19 mouse cellular contexts compared by ENCODE assay signal in the genomic region with DNA sequence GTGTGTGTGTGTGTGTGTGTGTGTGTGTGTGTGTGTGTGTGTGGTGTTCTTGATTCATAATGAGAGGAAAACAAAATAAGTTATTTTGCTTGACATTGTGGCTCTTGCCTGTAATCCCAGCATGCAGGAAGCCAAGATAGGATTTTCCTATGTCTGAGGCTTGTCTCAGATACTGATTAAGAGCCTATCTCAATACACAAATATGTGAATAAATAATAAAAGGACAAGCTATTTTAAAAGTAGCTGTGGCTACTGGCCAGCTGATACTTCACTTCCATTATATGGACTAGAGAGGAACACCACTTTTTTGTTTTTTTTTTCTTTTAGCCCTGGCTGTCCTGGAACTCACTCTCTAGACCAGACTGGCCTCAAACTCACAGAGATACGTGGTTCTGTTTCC. TPM values are rescaled to one million over a fixed set of nuclear protein-coding genes. Genes with fewer than 3 reads are reported as not detected.
DNase-seq lines count a peak whose midpoint lies in the region; ATAC-seq and TF ChIP-seq lines count a peak whose summit lies in the region.
"Had no signal": no experiment of that assay in that cellular context is flagged by ENCODE, and none has a peak within 500 bp of the region (broad histone marks: within the 10 kb centered on the region; RNA-seq: fewer than 3 reads in every experiment).

No protein-coding gene starts in this region.

- H3K9ac ChIP-seq in heart, embryonic 14.5 days (ENCODE audit: low read length), result 0 out of 2 replicates have a peak overlapping the region, but pooled peaks have one; percentile 0
- no peak overlapping the region for H3K9ac ChIP-seq in kidney, postnatal 0 days (ENCODE audit: low read depth, low read length)
- no peak overlapping the region for H3K9ac ChIP-seq in intestine, embryonic 16.5 days (ENCODE audit: low read depth, low read length)
- H3K9ac ChIP-seq in forebrain, postnatal 0 days, result no peak overlapping the region
- H3K9ac ChIP-seq in neural tube, embryonic 15.5 days (replicated peaks), result no peak overlapping the region
- H3K9ac ChIP-seq: forebrain, embryonic 12.5 days; hindbrain, embryonic 12.5 days; neural tube, embryonic 13.5 days had no signal

- intact Hi-C loops in heart, postnatal 25 days (cut with DNase I), result no loop called here

- no peak for ATAC-seq in heart, embryonic 14.5 days (ENCODE audit: insufficient number of reproducible peaks, insufficient read depth, low FRiP score, low read depth)
- no peak for ATAC-seq in kidney, postnatal 0 days (replicated peaks; ENCODE audit: low FRiP score, low read depth)
- ATAC-seq in intestine, embryonic 16.5 days, result no peak
- no peak for ATAC-seq in forebrain, postnatal 0 days
- ATAC-seq in neural tube, embryonic 15.5 days (ENCODE audit: low FRiP score), result no peak
- ATAC-seq: Patski had no signal

- no peak for TF ChIP-seq CTCF in kidney, postnatal 0 days (IDR thresholded peaks at IDR 0.05; ENCODE audit: low read depth)
- TF ChIP-seq CTCF in forebrain, postnatal 0 days (IDR thresholded peaks at IDR 0.05; ENCODE audit: low read depth), result no peak

- H3K4me3 ChIP-seq in heart, embryonic 14.5 days (ENCODE audit: control insufficient read depth in 1 of 2, insufficient read depth in 1 of 2, low read depth in 1 of 2, low read length in 2 of 2), result no peak overlapping the region
- H3K4me3 ChIP-seq in kidney, postnatal 0 days (replicated peaks; ENCODE audit: low read depth, low read length), result no peak overlapping the region
- H3K4me3 ChIP-seq in brown adipose tissue, adult 24 weeks (ENCODE audit: insufficient read depth, low read depth, low read length), result no peak overlapping the region
- H3K4me3 ChIP-seq in intestine, embryonic 16.5 days (ENCODE audit: low read length), result no peak overlapping the region
- no peak overlapping the region for H3K4me3 ChIP-seq in forebrain, postnatal 0 days (ENCODE audit: low read depth, low read length)
- H3K4me3 ChIP-seq in neural tube, embryonic 15.5 days (replicated peaks), result no peak overlapping the region
- H3K4me3 ChIP-seq: forebrain, embryonic 12.5 days; hindbrain, embryonic 12.5 days; megakaryocyte, embryonic 14.5 days; neural tube, embryonic 13.5 days had no signal

- no peaks in the 10 kb centered on the region for H3K36me3 ChIP-seq in heart, embryonic 14.5 days (ENCODE audit: control insufficient read depth, insufficient read depth, low read length)
- no peaks in the 10 kb centered on the region for H3K36me3 ChIP-seq in kidney, postnatal 0 days (ENCODE audit: insufficient read depth, low read length)
- no peaks in the 10 kb centered on the region for H3K36me3 ChIP-seq in intestine, embryonic 16.5 days (ENCODE audit: control insufficient read depth, insufficient read depth, low read length)
- H3K36me3 ChIP-seq in forebrain, postnatal 0 days (ENCODE audit: insufficient read depth), result no peaks in the 10 kb centered on the region
- H3K36me3 ChIP-seq in neural tube, embryonic 15.5 days, result no peaks in the 10 kb centered on the region
- H3K36me3 ChIP-seq: forebrain, embryonic 12.5 days; hindbrain, embryonic 12.5 days; neural tube, embryonic 13.5 days had no signal

- no peaks in the 10 kb centered on the region for H3K27me3 ChIP-seq in heart, embryonic 14.5 days (ENCODE audit: control insufficient read depth, insufficient read depth, low read length)
- H3K27me3 ChIP-seq in kidney, postnatal 0 days (ENCODE audit: insufficient read depth, low read length), result no peaks in the 10 kb centered on the region
- no peaks in the 10 kb centered on the region for H3K27me3 ChIP-seq in intestine, embryonic 16.5 days (replicated peaks; ENCODE audit: control insufficient read depth, insufficient read depth, low read length)
- H3K27me3 ChIP-seq in forebrain, postnatal 0 days (ENCODE audit: insufficient read depth, low read length), result no peaks in the 10 kb centered on the region
- no peaks in the 10 kb centered on the region for H3K27me3 ChIP-seq in neural tube, embryonic 15.5 days (replicated peaks)
- H3K27me3 ChIP-seq: forebrain, embryonic 12.5 days; hindbrain, embryonic 12.5 days; neural tube, embryonic 13.5 days; Patski had no signal

- 29% methylated on average over 1 of the region's 1 CpGs for WGBS in heart, embryonic 14.5 days
- WGBS in kidney, postnatal 0 days, result 39% methylated on average over 1 of the region's 1 CpGs
- 60% methylated on average over 1 of the region's 1 CpGs for WGBS in intestine, embryonic 16.5 days
- WGBS in forebrain, postnatal 0 days, result 80% methylated on average over 1 of the region's 1 CpGs
- WGBS in neural tube, embryonic 15.5 days, result 72% methylated on average over 1 of the region's 1 CpGs

- H3K4me1 ChIP-seq in heart, embryonic 14.5 days (ENCODE audit: control insufficient read depth in 2 of 2, insufficient read depth in 2 of 2, low read length in 2 of 2), result peaks cover 19 to 34% of the 10 kb centered on the region in 2 experiments
- H3K4me1 ChIP-seq in kidney, postnatal 0 days (replicated peaks; ENCODE audit: insufficient read depth, low read length), result peaks cover 15% of the 10 kb centered on the region
- peaks cover 33% of the 10 kb centered on the region for H3K4me1 ChIP-seq in brown adipose tissue, adult 24 weeks (ENCODE audit: control insufficient read depth, insufficient read depth, insufficient read length, low read length)
- H3K4me1 ChIP-seq in intestine, embryonic 16.5 days (ENCODE audit: control insufficient read depth, insufficient read depth, low read length), result peaks cover 11% of the 10 kb centered on the region; the same call in 1 of the 2 replicates
- H3K4me1 ChIP-seq in forebrain, postnatal 0 days (ENCODE audit: insufficient read depth), result no peaks in the 10 kb centered on the region
- H3K4me1 ChIP-seq in neural tube, embryonic 15.5 days, result no peaks in the 10 kb centered on the region
- H3K4me1 ChIP-seq: forebrain, embryonic 12.5 days; hindbrain, embryonic 12.5 days; neural tube, embryonic 13.5 days had no signal

- H3K4me2 ChIP-seq in heart, embryonic 14.5 days (ENCODE audit: low read length), result no peak overlapping the region
- no peak overlapping the region for H3K4me2 ChIP-seq in kidney, postnatal 0 days (ENCODE audit: low read length)
- no peak overlapping the region for H3K4me2 ChIP-seq in intestine, embryonic 16.5 days (ENCODE audit: low read depth, low read length)
- H3K4me2 ChIP-seq in forebrain, postnatal 0 days (ENCODE audit: low read depth), result no peak overlapping the region
- H3K4me2 ChIP-seq in neural tube, embryonic 15.5 days, result no peak overlapping the region
- H3K4me2 ChIP-seq: forebrain, embryonic 12.5 days; hindbrain, embryonic 12.5 days; neural tube, embryonic 13.5 days had no signal

- H3K9me3 ChIP-seq in heart, embryonic 14.5 days (ENCODE audit: control insufficient read depth, low read length), result peaks cover 4% of the 10 kb centered on the region
- no peaks in the 10 kb centered on the region for H3K9me3 ChIP-seq in kidney, postnatal 0 days (replicated peaks; ENCODE audit: low read length)
- no peaks in the 10 kb centered on the region for H3K9me3 ChIP-seq in intestine, embryonic 16.5 days (ENCODE audit: control insufficient read depth, low read length)
- H3K9me3 ChIP-seq in forebrain, postnatal 0 days (ENCODE audit: low read length), result 0 out of 2 replicates have a peak, but pooled peaks cover 4% of the 10 kb centered on the region
- H3K9me3 ChIP-seq in neural tube, embryonic 15.5 days (replicated peaks), result no peaks in the 10 kb centered on the region
- H3K9me3 ChIP-seq: hindbrain, embryonic 12.5 days; megakaryocyte, embryonic 14.5 days had no signal

- H3K27ac ChIP-seq in heart, embryonic 14.5 days (replicated peaks in 1 of 2; ENCODE audit: control insufficient read depth in 1 of 2, insufficient read depth in 1 of 2, low read depth in 2 of 2, low read length in 2 of 2), result no peak overlapping the region
- H3K27ac ChIP-seq in kidney, postnatal 0 days, result peak overlapping the region; percentile 79
- peak overlapping the region; percentile 53 for H3K27ac ChIP-seq in brown adipose tissue, adult 24 weeks (replicated peaks; ENCODE audit: low read depth, low read length)
- H3K27ac ChIP-seq in intestine, embryonic 16.5 days (ENCODE audit: low read length), result peak overlapping the region; percentile 64
- no peak overlapping the region for H3K27ac ChIP-seq in forebrain, postnatal 0 days (ENCODE audit: low read depth, low read length)
- no peak overlapping the region for H3K27ac ChIP-seq in neural tube, embryonic 15.5 days (replicated peaks)
- H3K27ac ChIP-seq: forebrain, embryonic 12.5 days; hindbrain, embryonic 12.5 days; neural tube, embryonic 13.5 days had no signal

- DNase-seq in heart, postnatal 25 days (ENCODE audit: low spot score), result no peak
- peak; percentile 60 for DNase-seq in kidney, postnatal 0 days (ENCODE audit: low spot score)
- no peak for DNase-seq in kidney, adult 18-20 months
- no peak for DNase-seq in forebrain, postnatal 0 days
- DNase-seq: B cell, adult 2 months; cerebellum, adult 11 months; left cerebral cortex, postnatal 4 days; lung, adult 2 months; right cerebral cortex, postnatal 4 days; thymus, postnatal 14 days had no signal

RNA-seq across cellular contexts. Expression of gene Plpp1, which starts 38.8 kb away (rescaled TPM):
- 45.2 and 56.6 TPM in 2 replicates for polyA plus RNA-seq in heart, embryonic 14.5 days (2014; fragmentation: Nextera tagmentation; extraction: Ambion mirVana)
- 10 to 100 TPM; 59.4 to 63.6 TPM for total RNA-seq in heart, postnatal 25 days (2021)
- 135 TPM in 2 replicates for polyA plus RNA-seq in kidney, postnatal 0 days (2015; fragmentation: Nextera tagmentation; extraction: Ambion mirVana)
- 10.1 and 15.5 TPM in 2 replicates for polyA plus RNA-seq in brown adipose tissue, adult 24 weeks (2012; ENCODE audit: insufficient read depth, insufficient read length, missing spikeins)
- 94.5 and 97.3 TPM in 2 replicates for polyA plus RNA-seq in intestine, embryonic 16.5 days (2015; fragmentation: Nextera tagmentation; extraction: Ambion mirVana)
- total RNA-seq in forebrain, postnatal 0 days (2014; rRNA removed), result 44.4 and 48.0 TPM in 2 replicates
- 60.8 and 68.0 TPM in 2 replicates for polyA plus RNA-seq in forebrain, postnatal 0 days (2015; fragmentation: Nextera tagmentation; extraction: Ambion mirVana)
- 73.3 and 77.0 TPM in 2 replicates for polyA plus RNA-seq in neural tube, embryonic 15.5 days (2015; fragmentation: Nextera tagmentation; extraction: Ambion mirVana)

Comparison
In these comparisons a context has a peak if more than half of its experiments do, and no peak if none do; other contexts are left out.
1. H3K27ac ChIP-seq: peak in kidney, postnatal 0 days (single experiment), brown adipose tissue, adult 24 weeks (single experiment) and intestine, embryonic 16.5 days (single experiment); none in heart, embryonic 14.5 days (0 of 2), forebrain, postnatal 0 days (single experiment) and neural tube, embryonic 15.5 days (single experiment).